Mouse (Mus musculus): ENCODE results near the gene Baz2a. TPM values are rescaled to one million over a fixed set of nuclear protein-coding genes. Genes with fewer than 3 reads are reported as not detected.

Gene Baz2a
- polyA plus RNA-seq (2014; fragmentation: Illumina TruSeq; extraction: RNeasy Lipid Tissue Mini Kit (QIAGEN cat#74804); ENCODE audit: low read depth, low replicate concordance): 58.1 TPM

GRCm38 (mm10) chr10:128091564-128092505, at the start of gene Baz2a:
Gene Baz2a (plus strand): TSS chr10:128091577.

GRCm38 (mm10) chr10:128058601-128059151, 32.7 kb upstream of the Baz2a start, which contains the start of gene Ptges3:
Gene Ptges3 (plus strand): TSS chr10:128058954.

GRCm38 (mm10) chr10:128082880-128083421, 8.4 kb upstream of the Baz2a start, which contains the start of gene Atp5b:
Gene Atp5b (plus strand): TSS chr10:128083273.

Other genes starting within 250 kb of the Baz2a start
- gene Rdh19, start 241.6 kb upstream of the Baz2a start, polyA plus RNA-seq (2014; fragmentation: Illumina TruSeq; extraction: RNeasy Lipid Tissue Mini Kit (QIAGEN cat#74804); ENCODE audit: low read depth, low replicate concordance): not detected
- not detected for gene Rdh16f2, start 225.1 kb upstream of the Baz2a start, polyA plus RNA-seq (2014; fragmentation: Illumina TruSeq; extraction: RNeasy Lipid Tissue Mini Kit (QIAGEN cat#74804); ENCODE audit: low read depth, low replicate concordance)
- gene Rdh7, start 202.8 kb upstream of the Baz2a start, polyA plus RNA-seq (2014; fragmentation: Illumina TruSeq; extraction: RNeasy Lipid Tissue Mini Kit (QIAGEN cat#74804); ENCODE audit: low read depth, low replicate concordance): not detected
- 0.69 TPM for gene Sdr9c7, start 193.1 kb upstream of the Baz2a start, polyA plus RNA-seq (2014; fragmentation: Illumina TruSeq; extraction: RNeasy Lipid Tissue Mini Kit (QIAGEN cat#74804); ENCODE audit: low read depth, low replicate concordance)
- gene Hsd17b6, start 84.0 kb upstream of the Baz2a start, polyA plus RNA-seq (2014; fragmentation: Illumina TruSeq; extraction: RNeasy Lipid Tissue Mini Kit (QIAGEN cat#74804); ENCODE audit: low read depth, low replicate concordance): not detected
- gene Prim1, start 76.4 kb upstream of the Baz2a start, polyA plus RNA-seq (2014; fragmentation: Illumina TruSeq; extraction: RNeasy Lipid Tissue Mini Kit (QIAGEN cat#74804); ENCODE audit: low read depth, low replicate concordance): 23.5 TPM
- gene Naca, start 56.0 kb upstream of the Baz2a start, polyA plus RNA-seq (2014; fragmentation: Illumina TruSeq; extraction: RNeasy Lipid Tissue Mini Kit (QIAGEN cat#74804); ENCODE audit: low read depth, low replicate concordance): 988 TPM
- 541 TPM for gene Ptges3, start 32.6 kb upstream of the Baz2a start, polyA plus RNA-seq (2014; fragmentation: Illumina TruSeq; extraction: RNeasy Lipid Tissue Mini Kit (QIAGEN cat#74804); ENCODE audit: low read depth, low replicate concordance)
- gene Atp5b, start 8.3 kb upstream of the Baz2a start, polyA plus RNA-seq (2014; fragmentation: Illumina TruSeq; extraction: RNeasy Lipid Tissue Mini Kit (QIAGEN cat#74804); ENCODE audit: low read depth, low replicate concordance): 333 TPM
- gene Rbms2, start 88.7 kb downstream of the Baz2a start, polyA plus RNA-seq (2014; fragmentation: Illumina TruSeq; extraction: RNeasy Lipid Tissue Mini Kit (QIAGEN cat#74804); ENCODE audit: low read depth, low replicate concordance): 5.9 TPM
- gene Gls2, start 102.9 kb downstream of the Baz2a start, polyA plus RNA-seq (2014; fragmentation: Illumina TruSeq; extraction: RNeasy Lipid Tissue Mini Kit (QIAGEN cat#74804); ENCODE audit: low read depth, low replicate concordance): 0.53 TPM
- 3.3 TPM for gene Spryd4, start 120.2 kb downstream of the Baz2a start, polyA plus RNA-seq (2014; fragmentation: Illumina TruSeq; extraction: RNeasy Lipid Tissue Mini Kit (QIAGEN cat#74804); ENCODE audit: low read depth, low replicate concordance)
- gene Mip, start 134.3 kb downstream of the Baz2a start, polyA plus RNA-seq (2014; fragmentation: Illumina TruSeq; extraction: RNeasy Lipid Tissue Mini Kit (QIAGEN cat#74804); ENCODE audit: low read depth, low replicate concordance): not detected
- gene Timeless, start 140.5 kb downstream of the Baz2a start, polyA plus RNA-seq (2014; fragmentation: Illumina TruSeq; extraction: RNeasy Lipid Tissue Mini Kit (QIAGEN cat#74804); ENCODE audit: low read depth, low replicate concordance): 2.2 TPM
- gene Apon, start 162.5 kb downstream of the Baz2a start, polyA plus RNA-seq (2014; fragmentation: Illumina TruSeq; extraction: RNeasy Lipid Tissue Mini Kit (QIAGEN cat#74804); ENCODE audit: low read depth, low replicate concordance): not detected
- gene Apof, start 177.1 kb downstream of the Baz2a start, polyA plus RNA-seq (2014; fragmentation: Illumina TruSeq; extraction: RNeasy Lipid Tissue Mini Kit (QIAGEN cat#74804); ENCODE audit: low read depth, low replicate concordance): 0.34 TPM
- gene Stat2, start 179.0 kb downstream of the Baz2a start, polyA plus RNA-seq (2014; fragmentation: Illumina TruSeq; extraction: RNeasy Lipid Tissue Mini Kit (QIAGEN cat#74804); ENCODE audit: low read depth, low replicate concordance): 1.8 TPM
- 0.36 TPM for gene Il23a, start 207.2 kb downstream of the Baz2a start, polyA plus RNA-seq (2014; fragmentation: Illumina TruSeq; extraction: RNeasy Lipid Tissue Mini Kit (QIAGEN cat#74804); ENCODE audit: low read depth, low replicate concordance)
- gene Pan2, start 211.8 kb downstream of the Baz2a start, polyA plus RNA-seq (2014; fragmentation: Illumina TruSeq; extraction: RNeasy Lipid Tissue Mini Kit (QIAGEN cat#74804); ENCODE audit: low read depth, low replicate concordance): 10.8 TPM
- 7.6 TPM for gene Cnpy2, start 230.9 kb downstream of the Baz2a start, polyA plus RNA-seq (2014; fragmentation: Illumina TruSeq; extraction: RNeasy Lipid Tissue Mini Kit (QIAGEN cat#74804); ENCODE audit: low read depth, low replicate concordance)
- gene Cs, start 246.2 kb downstream of the Baz2a start, polyA plus RNA-seq (2014; fragmentation: Illumina TruSeq; extraction: RNeasy Lipid Tissue Mini Kit (QIAGEN cat#74804); ENCODE audit: low read depth, low replicate concordance): 25.2 TPM